Mouse (Mus musculus) spleen, adult 12 weeks (tissue): Measurements from ENCODE around the gene Gm21677.
"Not testable (repeated sequence)": the region's sequence is repeated elsewhere in the genome, so short reads cannot be mapped to it uniquely, and the experiment has no call there.

Source experiments
- DNase-seq: peaks from one replicate; pipeline ENCODE4 v3.0.0; 2022; ENCODE audit warnings: low spot score

Gm21677 gene

GRCm38 (mm10) chrY:3306349-3306748 is at the start of gene Gm21677:
Gene Gm21677 (minus strand): TSS chrY:3306449.
- DNase-seq: not testable (repeated sequence)

GRCm38 (mm10) chrY:3345229-3345628 is 39.0 kb upstream of the Gm21677 start, which contains the start of gene Gm21693:
Gene Gm21693 (minus strand): TSS chrY:3345329.
- not testable (repeated sequence) for DNase-seq

GRCm38 (mm10) chrY:3340661-3341060 is 34.4 kb upstream of the Gm21677 start:
- not testable (repeated sequence) for DNase-seq
